Mouse (Mus musculus) liver, postnatal 0 days (tissue): ENCODE measurements around the gene Slc22a12. TPM values are rescaled to one million over a fixed set of nuclear protein-coding genes. Genes with fewer than 3 reads are reported as not detected.

Experiments
- ATAC-seq: fragments of 200-750 bp; cut with Nextera tagmentation; 2 replicates; pipeline ENCODE4 v1.8.0; 2017; ENCODE audit warnings: mild to moderate bottlenecking, moderate library complexity
- DNase-seq: peaks from one replicate; pipeline ENCODE4 v3.0.0-alpha.2; 2016
- H3K27ac ChIP-seq: fragments of 300-500 bp; sonication (generic); 2 replicates; pipeline ENCODE4 v1.5.1; 2014; ENCODE audit warnings: antibody characterized with exemption, moderate library complexity, mild to moderate bottlenecking, low read depth
- H3K27me3 ChIP-seq: fragments of 300-500 bp; sonication (generic); 2 replicates; pipeline ENCODE4 v1.6.1; 2014; ENCODE audit warnings: low read length, control low read depth, mixed read lengths; ENCODE audit not compliant: insufficient read depth
- H3K36me3 ChIP-seq: fragments of 300-500 bp; sonication (generic); replicated peaks from 2 replicates; pipeline ENCODE4 v1.6.1; 2014; ENCODE audit warnings: mild to moderate bottlenecking, control low read depth, low read length, moderate library complexity, mixed read lengths; ENCODE audit not compliant: insufficient read depth
- H3K4me1 ChIP-seq: fragments of 300-500 bp; sonication (generic); 2 replicates; pipeline ENCODE4 v1.6.1; 2014; ENCODE audit warnings: antibody characterized with exemption, mild to moderate bottlenecking, control low read depth; ENCODE audit not compliant: insufficient read depth
- H3K4me2 ChIP-seq: fragments of 300-500 bp; sonication (generic); 2 replicates; pipeline ENCODE4 v1.6.1; 2014; ENCODE audit warnings: low read depth, mild to moderate bottlenecking, low read length, moderate library complexity, mixed read lengths
- H3K4me3 ChIP-seq: fragments of 300-500 bp; sonication (generic); 2 replicates; pipeline ENCODE4 v1.5.1; 2014; ENCODE audit warnings: low read depth, low read length
- H3K9ac ChIP-seq: fragments of 300-500 bp; sonication (generic); replicated peaks from 2 replicates; pipeline ENCODE4 v1.6.1; 2014; ENCODE audit warnings: mild to moderate bottlenecking, moderate library complexity
- H3K9me3 ChIP-seq: fragments of 300-500 bp; sonication (generic); 2 replicates; pipeline ENCODE4 v1.6.1; 2016; ENCODE audit warnings: mild to moderate bottlenecking, control low read depth, low read length, mixed read lengths
- CTCF ChIP-seq: sonication (generic); IDR thresholded peaks from 2 replicates; pipeline ENCODE4 v1.5.1; 2016; ENCODE audit warnings: antibody characterized with exemption, low read depth
- EP300 ChIP-seq: IDR thresholded peaks from 2 replicates; pipeline ENCODE4 v1.6.1; 2016; ENCODE audit warnings: antibody characterized with exemption, low read depth, mild to moderate bottlenecking
- WGBS: fragments of 180-500 bp; shearing (Covaris S2); extraction: QIAGEN DNeasy Blood & Tissue Kit; methylation state at CpG from one replicate; pipeline ENCODE4 v1.1.7; 2014; ENCODE audit not compliant: insufficient replicate concordance; 5-methylcytosine and 5-hydroxymethylcytosine counted together
- polyA plus RNA-seq: library from polyadenylated mRNA; unstranded; fragments of >200 nt; fragmentation: Nextera tagmentation; extraction: Ambion mirVana; gene quantifications from 2 replicates; pipeline ENCODE4 v1.2.1, GENCODE M21; 2015

Slc22a12 gene
- polyA plus RNA-seq, 1 experiment from 2014 or later, result not detected

DNA sequence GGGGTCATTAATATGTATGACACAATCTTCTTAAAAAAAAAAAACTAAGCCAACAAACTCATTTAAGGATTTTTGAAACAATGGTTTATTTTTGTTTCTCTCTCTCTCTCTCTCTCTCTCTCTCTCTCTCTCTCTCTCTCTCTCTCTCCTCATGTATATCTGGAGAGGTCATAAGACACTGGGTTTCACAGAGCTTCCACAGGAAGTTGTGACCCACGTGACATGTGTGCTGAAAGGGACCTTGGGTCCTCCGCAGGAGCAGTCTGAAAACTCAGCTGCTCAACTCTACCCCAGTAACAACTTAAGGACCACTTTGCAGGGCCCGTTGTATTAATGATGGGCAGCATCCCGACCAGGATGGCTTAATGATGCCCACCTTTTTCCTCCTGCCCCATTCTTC is 8.4 kb upstream of the Slc22a12 start:
- no peaks in the 10 kb centered on the region for H3K9me3 ChIP-seq
- DNase-seq, result no peak

DNA sequence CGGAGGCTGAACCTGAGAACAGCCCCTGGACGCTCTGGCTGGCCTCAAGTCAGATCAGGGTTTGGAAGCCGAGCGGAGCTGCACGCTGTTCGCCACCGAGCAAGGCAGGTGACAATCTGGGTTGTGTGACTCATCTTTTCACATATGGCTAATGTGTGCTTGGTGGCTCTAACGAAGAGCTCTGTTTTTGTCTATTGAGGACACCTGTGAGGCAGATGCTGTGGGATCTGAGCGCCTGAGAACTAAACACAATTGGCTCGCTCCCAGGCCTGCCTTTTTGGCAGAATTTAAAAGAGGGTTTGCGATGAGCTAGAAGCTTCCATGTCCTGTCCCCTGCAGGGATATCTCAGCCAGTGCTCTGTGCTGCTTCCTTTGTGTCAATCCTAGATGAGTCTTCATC is 6.7 kb upstream of the Slc22a12 start:
- ATAC-seq, result no peak
- TF ChIP-seq CTCF (no peak), EP300 (no peak)
- DNase-seq, result no peak
- Histone ChIP-seq H3K27me3 (no peaks in the 10 kb centered on the region), H3K4me3 (no peak overlapping the region), H3K27ac (no peak overlapping the region), H3K9me3 (no peaks in the 10 kb centered on the region), H3K4me1 (no peaks in the 10 kb centered on the region), H3K9ac (no peak overlapping the region), H3K4me2 (no peak overlapping the region), H3K36me3 (no peaks in the 10 kb centered on the region)
- WGBS, result 86% methylated on average over 11 of the region's 11 CpGs

More for the DNA sequence above, 8.4 kb upstream of the Slc22a12 start:
- H3K27me3 ChIP-seq, result no peaks in the 10 kb centered on the region
- no peaks in the 10 kb centered on the region for H3K4me1 ChIP-seq
- WGBS, result 48% methylated on average over 4 of the region's 4 CpGs
- no peak for ATAC-seq
- H3K36me3 ChIP-seq, result no peaks in the 10 kb centered on the region
- H3K4me2 ChIP-seq, result no peak overlapping the region
- H3K9ac ChIP-seq, result no peak overlapping the region
- no peak for TF ChIP-seq EP300
- no peak for TF ChIP-seq CTCF
- H3K4me3 ChIP-seq, result no peak overlapping the region
- H3K27ac ChIP-seq, result no peak overlapping the region

DNA sequence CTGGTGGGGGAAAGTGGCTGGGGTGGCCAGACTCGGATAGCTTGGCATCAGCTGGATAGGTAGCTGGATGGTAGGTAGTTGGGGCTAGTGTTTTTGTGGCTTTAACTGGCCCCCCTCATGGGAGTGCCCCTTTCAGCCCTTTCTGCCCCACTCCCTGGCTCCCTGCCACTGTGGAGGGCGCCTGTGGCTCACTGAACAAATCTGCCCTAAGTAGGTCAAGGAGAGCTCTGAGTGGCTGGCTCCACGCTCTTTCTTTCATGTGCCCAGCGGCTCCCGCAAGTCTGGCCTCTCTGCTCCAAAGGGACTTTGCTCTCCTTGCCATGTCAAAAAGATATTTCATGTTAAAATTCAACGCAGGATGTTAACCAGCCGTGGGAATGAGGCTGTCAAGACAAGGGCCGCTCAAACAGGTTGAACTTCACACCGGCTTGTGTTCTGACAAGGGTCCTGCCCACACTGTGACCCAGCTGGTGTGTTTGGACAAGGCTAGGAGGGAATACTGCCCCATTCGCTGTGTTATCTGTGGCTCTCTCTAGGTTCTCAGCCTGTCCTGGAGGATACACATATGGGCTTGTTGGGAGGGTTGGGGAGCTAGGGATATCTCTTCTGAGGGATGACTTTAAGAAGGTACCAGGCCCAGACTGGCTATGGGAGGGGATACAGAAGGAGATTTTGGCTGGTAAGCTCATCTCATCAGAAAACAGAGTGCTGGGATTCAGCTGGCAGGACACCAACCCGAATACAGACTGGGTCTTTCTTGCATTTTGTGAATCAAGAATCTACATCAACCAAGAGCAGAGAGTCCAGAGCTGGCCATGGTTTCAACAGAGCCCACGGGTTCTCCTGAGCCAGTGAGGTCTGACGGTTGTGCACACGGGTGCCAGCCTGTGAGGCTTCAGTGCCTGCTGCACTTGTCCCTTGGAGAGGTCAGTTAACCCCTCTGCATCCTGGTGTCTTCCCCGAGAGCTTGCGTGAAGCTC is 5.9 kb upstream of the Slc22a12 start:
- no peak for TF ChIP-seq CTCF
- TF ChIP-seq EP300, result no peak
- Histone ChIP-seq H3K4me2 (no peak overlapping the region), H3K9ac (no peak overlapping the region; the same call in 1 of the 2 replicates), H3K4me3 (no peak overlapping the region), H3K9me3 (no peaks in the 10 kb centered on the region), H3K27me3 (no peaks in the 10 kb centered on the region), H3K27ac (no peak overlapping the region), H3K36me3 (no peaks in the 10 kb centered on the region), H3K4me1 (no peaks in the 10 kb centered on the region)
- 64% methylated on average over 16 of the region's 16 CpGs for WGBS
- ATAC-seq, result no peak
- no peak for DNase-seq

DNA sequence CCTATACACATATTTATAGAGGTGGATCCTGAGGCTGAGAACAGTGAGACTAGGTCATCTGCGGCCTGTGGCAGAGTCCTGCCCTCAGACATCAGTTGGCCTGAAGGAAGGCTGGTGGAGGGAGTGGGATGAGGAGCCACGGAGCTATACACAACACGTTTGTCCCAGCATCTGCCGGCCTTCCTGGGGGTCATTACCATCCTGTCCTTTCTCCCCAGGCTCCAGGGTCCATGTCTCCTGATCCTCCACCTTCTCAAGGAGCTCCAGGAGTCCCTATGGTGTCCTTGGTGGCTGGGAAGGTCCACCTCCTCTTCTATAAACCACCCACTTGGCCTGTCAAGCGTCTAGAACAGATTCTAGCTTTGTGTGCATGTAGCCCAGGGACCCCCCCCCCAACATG is 5.0 kb upstream of the Slc22a12 start:
- Histone ChIP-seq H3K9me3 (no peaks in the 10 kb centered on the region), H3K36me3 (no peaks in the 10 kb centered on the region), H3K27ac (no peak overlapping the region), H3K27me3 (no peaks in the 10 kb centered on the region), H3K9ac (no peak overlapping the region), H3K4me2 (no peak overlapping the region), H3K4me3 (no peak overlapping the region), H3K4me1 (no peaks in the 10 kb centered on the region)
- TF ChIP-seq CTCF, result no peak
- TF ChIP-seq EP300, result no peak
- ATAC-seq (no peak), DNase-seq (no peak)
- 78% methylated on average over 5 of the region's 5 CpGs for WGBS

DNA sequence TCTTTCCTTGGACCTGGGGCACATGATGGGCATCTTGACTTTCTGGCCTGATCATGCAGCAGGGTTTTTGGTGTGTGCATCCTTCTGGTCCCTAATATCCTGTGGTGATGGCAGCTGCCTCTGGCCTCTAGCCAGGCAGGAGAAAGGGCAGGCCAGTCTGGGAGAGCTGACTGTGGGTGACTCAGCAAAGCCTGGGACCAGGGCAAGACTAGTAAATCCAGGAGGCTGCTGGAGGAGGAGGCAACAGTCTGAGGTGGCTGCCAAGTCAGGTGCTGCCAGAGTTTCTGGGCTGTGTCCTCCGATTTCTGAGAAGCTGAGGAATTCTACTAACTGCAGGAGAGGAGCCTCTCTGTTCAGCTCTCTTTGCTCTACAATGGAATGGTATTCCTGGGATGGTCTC is 3.3 kb upstream of the Slc22a12 start:
- ATAC-seq (0 out of 2 replicates have a peak, but pooled peaks have one; percentile 17), DNase-seq (no peak)
- Histone ChIP-seq H3K4me1 (no peaks in the 10 kb centered on the region), H3K36me3 (no peaks in the 10 kb centered on the region), H3K4me3 (no peak overlapping the region), H3K9me3 (no peaks in the 10 kb centered on the region), H3K27me3 (no peaks in the 10 kb centered on the region), H3K27ac (no peak overlapping the region), H3K9ac (no peak overlapping the region), H3K4me2 (no peak overlapping the region)
- no peak for TF ChIP-seq EP300
- no peak for TF ChIP-seq CTCF
- WGBS, result 71% methylated on average over 1 of the region's 1 CpGs

DNA sequence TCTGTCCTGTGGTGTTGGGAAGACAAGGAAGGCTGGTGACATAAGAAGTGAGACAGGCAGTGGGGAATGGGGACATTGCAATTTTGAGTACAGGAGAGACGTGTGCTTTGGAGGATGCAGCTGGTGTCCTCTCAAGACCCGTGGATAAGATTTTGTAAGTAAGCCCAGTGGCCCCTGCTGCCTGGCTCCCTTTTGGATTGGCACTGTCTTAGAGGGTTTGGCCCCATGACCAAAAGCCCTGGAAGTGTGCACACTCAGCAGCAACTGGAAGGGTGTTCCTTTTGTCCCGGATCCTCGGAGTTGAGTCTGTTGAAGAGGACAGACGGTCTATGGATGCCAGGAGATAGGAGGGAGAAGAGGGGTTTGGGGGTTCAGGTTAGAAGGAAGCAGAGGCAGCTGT is 2.6 kb upstream of the Slc22a12 start:
- 77% methylated on average over 5 of the region's 5 CpGs for WGBS
- TF ChIP-seq EP300, result no peak
- no peak for TF ChIP-seq CTCF
- no peak for ATAC-seq

More for the DNA sequence above, 2.6 kb upstream of the Slc22a12 start:
- DNase-seq, result no peak
- Histone ChIP-seq H3K4me1 (no peaks in the 10 kb centered on the region), H3K27me3 (no peaks in the 10 kb centered on the region), H3K36me3 (no peaks in the 10 kb centered on the region), H3K4me3 (no peak overlapping the region), H3K9ac (no peak overlapping the region), H3K9me3 (no peaks in the 10 kb centered on the region), H3K4me2 (no peak overlapping the region), H3K27ac (no peak overlapping the region)
